Mouse (Mus musculus) limb, embryonic 15.5 days (tissue): ENCODE measurements around the gene Cux1. TPM values are rescaled to one million over a fixed set of nuclear protein-coding genes. Genes with fewer than 3 reads are reported as not detected.
A peak's percentile ranks its signal among the peaks of the same experiment; 100 is the strongest.

Experiments
- ATAC-seq: fragments of 200-750 bp; cut with Nextera tagmentation; 2 replicates; pipeline ENCODE4 v1.8.0; 2017; ENCODE audit warnings: low read depth, moderate TSS enrichment; ENCODE audit not compliant: insufficient number of reproducible peaks, low FRiP score, low TSS enrichment
- H3K27ac ChIP-seq: fragments of 300-500 bp; sonication (generic); 2 replicates; pipeline ENCODE4 v1.5.1; 2015; ENCODE audit warnings: moderate library complexity, mild to moderate bottlenecking, inconsistent platforms
- H3K27me3 ChIP-seq: fragments of 300-500 bp; sonication (generic); 2 replicates; pipeline ENCODE4 v1.6.1; 2015; ENCODE audit warnings: inconsistent platforms
- H3K36me3 ChIP-seq: fragments of 300-500 bp; sonication (generic); 2 replicates; pipeline ENCODE4 v1.6.1; 2015; ENCODE audit warnings: inconsistent platforms
- H3K4me1 ChIP-seq: fragments of 300-500 bp; sonication (generic); 2 replicates; pipeline ENCODE4 v1.6.1; 2015; ENCODE audit warnings: inconsistent platforms
- H3K4me2 ChIP-seq: fragments of 300-500 bp; sonication (generic); 2 replicates; pipeline ENCODE4 v1.6.1; 2015; ENCODE audit warnings: mild to moderate bottlenecking, inconsistent platforms
- H3K4me3 ChIP-seq: fragments of 300-500 bp; sonication (generic); 2 replicates; pipeline ENCODE4 v1.5.1; 2015; ENCODE audit warnings: mild to moderate bottlenecking, inconsistent platforms
- H3K9ac ChIP-seq: fragments of 300-500 bp; sonication (generic); 2 replicates; pipeline ENCODE4 v1.6.1; 2015; ENCODE audit warnings: inconsistent platforms
- H3K9me3 ChIP-seq: fragments of 300-500 bp; sonication (generic); 2 replicates; pipeline ENCODE4 v1.6.1; 2016; ENCODE audit warnings: inconsistent platforms
- WGBS: fragments of 180-500 bp; shearing (Covaris S2); methylation state at CpG from one replicate; pipeline ENCODE4 v1.1.7; 2015; 5-methylcytosine and 5-hydroxymethylcytosine counted together
- polyA plus RNA-seq: library from polyadenylated mRNA; unstranded; fragments of >200 nt; fragmentation: Nextera tagmentation; extraction: Ambion mirVana; gene quantifications from 2 replicates; pipeline ENCODE4 v1.2.1, GENCODE M21; 2015

The Cux1 gene
- polyA plus RNA-seq, 1 experiment from 2014 or later = 80.1 TPM

DNA sequence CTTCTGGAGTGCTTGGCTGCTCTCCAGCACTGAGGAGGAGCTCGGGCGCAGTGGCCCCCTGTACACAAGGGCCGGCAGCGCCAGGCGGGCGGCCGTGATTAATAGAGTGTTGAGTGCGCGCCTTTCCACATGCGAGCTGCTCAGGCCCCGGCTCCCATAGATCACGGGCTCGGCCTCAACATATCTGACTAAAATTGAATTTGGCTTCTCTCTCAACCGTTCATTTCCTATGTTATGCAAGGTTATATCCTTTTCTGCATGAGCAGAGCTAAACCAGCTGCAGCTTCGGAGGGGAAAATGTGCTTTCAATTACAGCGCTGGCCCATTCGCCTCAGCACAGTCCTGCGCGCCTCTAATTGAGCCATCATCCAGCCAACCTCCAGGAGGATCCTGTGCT is 163.7 kb downstream of the Cux1 start:
- 5% methylated on average over 19 of the region's 19 CpGs for WGBS
- Histone ChIP-seq H3K4me2 (peak overlapping the region; percentile 38), H3K9me3 (no peaks in the 10 kb centered on the region), H3K36me3 (0 out of 2 replicates have a peak, but pooled peaks cover 7% of the 10 kb centered on the region), H3K4me3 (peak overlapping the region; percentile 18; the same call in 1 of the 2 replicates), H3K4me1 (peaks cover 18% of the 10 kb centered on the region), H3K27me3 (peaks cover 25% of the 10 kb centered on the region), H3K9ac (no peak overlapping the region), H3K27ac (peak overlapping the region; percentile 58)
- peak; percentile 90 for ATAC-seq

DNA sequence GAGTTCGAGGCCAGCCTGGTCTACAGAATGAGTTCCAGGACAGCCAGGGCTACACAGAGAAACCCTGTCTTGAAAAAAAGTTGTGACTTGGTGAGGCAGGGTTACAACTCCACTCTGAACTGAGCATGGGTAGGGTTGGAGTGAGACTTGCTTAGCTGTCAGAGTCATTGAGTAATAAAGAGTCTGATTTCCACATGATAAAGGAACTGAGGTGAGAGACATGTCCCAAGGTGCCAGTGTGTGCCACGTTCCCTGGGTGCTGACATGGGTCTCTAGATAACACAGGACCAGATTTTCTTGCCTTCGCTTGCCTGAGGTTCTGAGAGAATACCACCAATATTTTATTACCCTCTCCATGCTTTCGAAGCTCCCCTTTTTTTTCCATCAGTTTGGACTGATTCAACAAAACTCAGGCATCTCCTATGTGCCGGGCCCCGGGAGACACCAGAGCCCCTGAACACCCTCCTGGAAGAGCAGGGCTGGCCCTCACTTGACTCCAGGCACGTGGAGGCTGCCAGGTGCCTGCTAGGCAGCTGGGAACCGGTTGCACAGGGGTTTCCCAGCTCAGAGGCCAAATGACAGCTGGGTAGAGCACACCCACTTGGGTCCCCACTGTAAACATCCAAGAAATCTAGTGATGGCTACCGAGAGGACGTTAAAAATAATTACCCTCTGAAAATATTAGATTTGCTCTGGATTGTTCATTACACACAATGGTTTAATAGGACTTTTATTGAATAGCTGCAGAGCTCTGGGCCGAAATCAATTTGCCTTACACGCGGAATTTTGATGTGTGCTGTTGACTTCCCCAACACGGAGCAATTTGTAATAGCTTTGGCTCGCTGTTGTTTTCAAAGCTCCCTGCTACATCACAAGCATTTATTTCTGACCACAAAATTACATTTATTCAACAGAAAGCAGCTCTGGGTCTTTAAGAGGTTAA is 164.4 kb downstream of the Cux1 start:
- Histone ChIP-seq H3K9ac (no peak overlapping the region), H3K4me1 (peaks cover 17% of the 10 kb centered on the region), H3K4me2 (peak overlapping the region; percentile 38), H3K9me3 (no peaks in the 10 kb centered on the region), H3K4me3 (peak overlapping the region; percentile 18; the same call in 1 of the 2 replicates), H3K27ac (peak overlapping the region; percentile 58), H3K36me3 (0 out of 2 replicates have a peak, but pooled peaks cover 4% of the 10 kb centered on the region), H3K27me3 (peaks cover 25% of the 10 kb centered on the region)
- 23% methylated on average over 15 of the region's 15 CpGs for WGBS
- ATAC-seq = no peak; the same call in 1 of the 2 replicates

DNA sequence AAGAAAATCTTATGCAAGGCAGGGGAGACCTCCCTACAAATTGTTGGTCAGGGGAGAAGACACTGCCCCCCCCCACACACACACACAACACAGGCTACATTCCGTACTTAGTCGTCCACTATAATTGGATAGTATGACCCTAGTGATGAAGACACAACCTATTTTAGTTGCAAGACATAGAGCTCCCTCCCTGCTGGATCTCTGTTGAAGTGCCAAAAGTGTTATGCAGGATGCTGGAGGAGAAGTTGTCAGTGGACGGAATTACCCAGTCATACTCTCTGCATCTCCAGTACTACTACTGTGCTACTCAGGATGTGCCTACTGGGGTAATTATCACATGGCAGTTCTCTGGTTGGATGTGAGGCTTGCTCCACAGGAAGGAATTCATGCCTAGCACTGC is 168.6 kb downstream of the Cux1 start:
- no peak for ATAC-seq

DNA sequence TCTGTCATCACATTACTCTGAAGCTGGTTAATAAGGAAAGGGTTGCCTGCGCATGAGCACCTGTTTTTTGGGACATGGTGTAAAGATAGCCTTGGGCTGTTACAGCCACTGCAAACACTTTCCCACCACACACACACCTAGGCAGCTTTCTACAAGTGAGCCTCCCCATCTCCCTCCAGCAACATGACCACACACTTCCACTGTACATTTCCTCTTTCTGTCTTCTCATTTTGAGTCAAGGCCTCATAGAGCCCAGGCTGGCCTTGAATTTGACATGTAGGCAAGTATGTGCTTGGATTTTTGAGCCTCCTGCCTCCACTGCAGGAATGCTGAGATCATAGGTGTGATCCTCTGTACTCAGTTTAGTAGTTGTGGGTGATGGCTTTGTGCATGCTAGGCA is 170.6 kb downstream of the Cux1 start:
- no peak overlapping the region for H3K27ac ChIP-seq
- H3K4me2 ChIP-seq = no peak overlapping the region
- no peak for ATAC-seq
- no peaks in the 10 kb centered on the region for H3K36me3 ChIP-seq
- 59% methylated on average over 1 of the region's 1 CpGs for WGBS
- H3K4me3 ChIP-seq = no peak overlapping the region
- H3K9me3 ChIP-seq = no peaks in the 10 kb centered on the region
- H3K9ac ChIP-seq = no peak overlapping the region
- peaks cover 36% of the 10 kb centered on the region for H3K27me3 ChIP-seq
- H3K4me1 ChIP-seq = peaks cover 11% of the 10 kb centered on the region; the same call in 1 of the 2 replicates

More for the DNA sequence above, 168.6 kb downstream of the Cux1 start:
- 88% methylated on average over 3 of the region's 3 CpGs for WGBS
- no peaks in the 10 kb centered on the region for H3K36me3 ChIP-seq
- no peak overlapping the region for H3K27ac ChIP-seq
- H3K4me3 ChIP-seq = no peak overlapping the region
- H3K4me1 ChIP-seq = peaks cover 25% of the 10 kb centered on the region
- no peaks in the 10 kb centered on the region for H3K9me3 ChIP-seq
- peaks cover 33% of the 10 kb centered on the region for H3K27me3 ChIP-seq
- H3K9ac ChIP-seq = no peak overlapping the region
- H3K4me2 ChIP-seq = no peak overlapping the region

DNA sequence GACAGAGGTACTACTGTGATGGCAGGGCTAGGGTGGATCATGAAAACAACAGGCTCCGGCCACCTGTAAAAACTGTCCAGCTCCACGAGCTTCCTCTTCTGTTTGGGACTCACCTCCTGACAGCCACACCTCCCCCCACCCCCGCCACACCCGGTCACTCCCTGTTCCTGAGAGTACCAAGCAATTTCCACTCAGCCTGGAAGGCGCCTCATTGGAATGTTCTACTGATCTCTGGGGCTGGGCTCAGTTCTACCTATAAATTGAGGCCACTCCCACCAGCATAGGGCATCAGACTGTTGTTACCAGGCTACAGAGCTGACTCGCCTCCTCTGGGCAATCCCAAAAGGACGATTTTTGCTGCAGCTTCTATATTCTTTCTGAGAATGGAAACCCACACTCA is 171.0 kb downstream of the Cux1 start:
- ATAC-seq = no peak
- peaks cover 36% of the 10 kb centered on the region for H3K27me3 ChIP-seq
- WGBS = 53% methylated on average over 7 of the region's 7 CpGs

DNA sequence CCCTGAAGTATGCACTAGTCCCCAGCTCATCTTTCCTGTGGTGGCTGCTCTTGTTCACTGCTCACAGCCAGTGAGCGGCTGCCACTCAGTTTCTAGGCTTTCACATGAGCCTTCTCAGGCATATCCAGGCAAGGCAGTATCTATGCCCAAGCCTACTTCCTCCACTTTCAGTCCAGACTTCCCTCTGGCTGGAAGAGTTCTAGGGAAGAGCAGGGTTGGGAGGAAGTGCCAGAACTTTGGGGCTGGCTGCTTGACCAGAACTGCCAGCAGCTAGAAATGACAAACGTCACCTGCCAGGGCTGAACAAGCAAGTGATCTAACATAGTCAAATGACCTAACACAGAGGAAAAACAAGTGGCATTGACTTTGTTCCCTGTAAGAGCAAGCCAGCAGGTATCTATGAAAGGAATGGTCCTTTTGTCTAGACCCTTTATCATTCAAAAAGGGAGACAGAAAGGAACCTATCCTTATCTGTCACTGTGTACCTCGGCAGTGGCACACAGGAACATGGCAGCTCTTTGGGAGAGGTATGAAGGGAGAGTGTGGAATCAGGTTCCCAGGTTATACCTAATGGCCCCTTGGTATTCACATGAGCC is 171.6 kb downstream of the Cux1 start:
- Histone ChIP-seq H3K4me1 (peaks cover 11% of the 10 kb centered on the region; the same call in 1 of the 2 replicates), H3K9me3 (no peaks in the 10 kb centered on the region), H3K36me3 (peaks cover 2% of the 10 kb centered on the region; the same call in 1 of the 2 replicates), H3K4me3 (no peak overlapping the region), H3K9ac (no peak overlapping the region), H3K4me2 (no peak overlapping the region), H3K27me3 (peaks cover 36% of the 10 kb centered on the region), H3K27ac (no peak overlapping the region)
- WGBS = 76% methylated on average over 3 of the region's 3 CpGs
- ATAC-seq = no peak

More for the DNA sequence above, 171.0 kb downstream of the Cux1 start:
- Histone ChIP-seq H3K4me1 (peaks cover 11% of the 10 kb centered on the region; the same call in 1 of the 2 replicates), H3K4me2 (no peak overlapping the region), H3K9me3 (no peaks in the 10 kb centered on the region), H3K27ac (no peak overlapping the region), H3K9ac (no peak overlapping the region), H3K36me3 (no peaks in the 10 kb centered on the region), H3K4me3 (no peak overlapping the region)

DNA sequence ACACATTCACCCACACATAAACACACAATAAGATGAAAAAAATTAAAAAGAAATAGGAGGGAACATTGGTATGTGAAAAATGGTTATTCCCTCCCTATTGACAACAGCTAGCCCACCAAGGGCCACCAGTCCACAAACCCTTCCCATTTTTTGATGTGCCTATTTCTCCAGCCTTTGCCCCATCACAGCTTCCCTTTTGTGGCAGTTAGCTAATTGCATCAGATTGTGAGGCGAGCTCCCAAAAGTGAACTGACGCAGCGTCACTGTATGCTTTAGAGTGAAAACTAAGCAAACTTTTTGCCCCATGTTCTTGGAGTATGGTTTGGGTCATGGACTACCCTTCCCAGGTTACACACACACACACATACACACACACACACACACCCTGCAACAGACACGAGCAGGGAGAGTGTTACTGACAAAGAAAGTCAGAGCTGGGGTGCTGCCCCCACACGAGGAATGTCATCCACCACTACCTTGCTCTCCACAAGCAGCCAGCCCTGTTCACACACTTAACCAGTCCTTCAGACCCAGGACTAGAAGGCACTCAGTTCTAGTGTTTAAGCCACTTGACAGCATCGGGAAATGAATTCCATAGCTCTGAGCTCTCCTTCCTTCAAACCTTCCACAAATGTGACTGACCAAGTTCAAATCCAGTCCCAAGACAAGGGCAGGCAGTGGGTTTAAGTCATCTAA is 172.6 kb downstream of the Cux1 start:
- Histone ChIP-seq H3K4me2 (no peak overlapping the region), H3K9me3 (no peaks in the 10 kb centered on the region), H3K4me1 (peaks cover 11% of the 10 kb centered on the region; the same call in 1 of the 2 replicates), H3K4me3 (no peak overlapping the region), H3K9ac (no peak overlapping the region), H3K36me3 (peaks cover 3% of the 10 kb centered on the region; the same call in 1 of the 2 replicates), H3K27me3 (peaks cover 36% of the 10 kb centered on the region), H3K27ac (no peak overlapping the region)
- 85% methylated on average over 6 of the region's 6 CpGs for WGBS
- ATAC-seq = no peak

DNA sequence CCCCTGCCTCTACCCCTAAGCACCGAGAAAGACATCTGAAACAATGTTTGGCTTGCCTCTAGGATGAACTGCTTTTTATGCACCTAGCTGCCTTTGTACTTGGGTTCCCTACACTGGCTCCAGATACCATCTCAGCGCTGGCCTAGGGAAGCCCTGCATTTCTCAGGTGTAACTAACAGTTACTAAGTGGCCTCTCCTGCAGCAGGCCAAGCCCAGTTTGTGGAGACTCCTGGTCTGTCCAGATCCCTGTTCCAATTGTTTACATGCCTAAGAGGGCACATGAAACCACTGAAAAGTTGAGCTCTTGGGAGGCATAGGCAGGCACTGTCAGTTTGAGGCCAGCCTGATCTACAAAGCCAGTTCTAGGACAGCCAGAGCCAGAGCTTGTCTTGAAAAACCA is 173.7 kb downstream of the Cux1 start:
- peaks cover 3% of the 10 kb centered on the region; the same call in 1 of the 2 replicates for H3K36me3 ChIP-seq
- no peaks in the 10 kb centered on the region for H3K9me3 ChIP-seq
- no peak overlapping the region for H3K4me3 ChIP-seq
- ATAC-seq = no peak
- peaks cover 27% of the 10 kb centered on the region for H3K27me3 ChIP-seq
- WGBS = 87% methylated on average over 2 of the region's 2 CpGs
- no peak overlapping the region for H3K27ac ChIP-seq
- H3K4me2 ChIP-seq = no peak overlapping the region
- H3K4me1 ChIP-seq = peaks cover 11% of the 10 kb centered on the region; the same call in 1 of the 2 replicates
- no peak overlapping the region for H3K9ac ChIP-seq

DNA sequence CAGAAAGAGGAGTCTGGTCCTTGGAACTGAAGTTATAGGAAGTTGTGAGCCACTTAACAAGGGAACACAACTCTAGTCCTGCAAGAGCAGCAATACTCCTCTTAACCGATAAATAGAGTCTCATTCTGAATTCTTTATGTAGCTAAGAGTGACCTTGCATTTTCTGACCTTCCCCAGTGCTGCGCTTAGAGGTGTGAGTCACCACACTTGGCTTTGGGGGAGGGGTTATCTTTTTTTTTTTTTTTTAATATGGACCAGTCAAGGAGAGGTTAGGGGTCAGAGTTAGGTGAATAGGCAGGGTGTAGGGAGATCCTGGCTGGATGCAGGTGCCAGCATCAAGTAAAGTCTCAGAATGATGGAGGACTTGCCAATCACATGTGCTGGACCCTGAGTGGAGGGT is 180.5 kb downstream of the Cux1 start:
- no peaks in the 10 kb centered on the region for H3K9me3 ChIP-seq
- no peak overlapping the region for H3K4me3 ChIP-seq
- no peaks in the 10 kb centered on the region for H3K4me1 ChIP-seq
- no peak overlapping the region for H3K9ac ChIP-seq
- WGBS = 72% methylated on average over 2 of the region's 2 CpGs
- ATAC-seq = no peak
- no peak overlapping the region for H3K4me2 ChIP-seq
- H3K36me3 ChIP-seq = peaks cover 8% of the 10 kb centered on the region; the same call in 1 of the 2 replicates
- no peaks in the 10 kb centered on the region; the same call in 1 of the 2 replicates for H3K27me3 ChIP-seq
- H3K27ac ChIP-seq = no peak overlapping the region

DNA sequence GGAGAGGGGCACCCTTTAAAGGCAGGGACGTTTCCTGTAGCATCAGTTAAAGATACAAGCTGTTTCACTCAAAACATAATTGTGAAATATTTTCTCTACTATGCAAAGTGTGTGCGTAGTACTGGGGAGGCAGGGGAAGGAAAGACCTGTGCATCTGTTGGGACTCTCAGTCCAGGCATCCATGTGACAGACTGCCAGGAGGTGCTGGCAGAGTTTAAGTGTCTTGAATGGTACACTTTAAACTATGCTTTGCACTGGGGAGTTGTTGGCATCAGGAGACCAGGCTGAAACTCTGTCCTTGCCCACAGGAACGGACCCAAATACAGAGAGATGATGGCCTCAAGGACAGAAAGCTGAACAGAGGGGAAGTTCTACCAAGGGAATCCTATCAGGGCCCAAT is 182.1 kb downstream of the Cux1 start:
- no peak overlapping the region for H3K4me3 ChIP-seq
- 82% methylated on average over 3 of the region's 3 CpGs for WGBS
- no peak overlapping the region for H3K9ac ChIP-seq
- no peak for ATAC-seq
- no peak overlapping the region for H3K4me2 ChIP-seq
- no peaks in the 10 kb centered on the region for H3K9me3 ChIP-seq
- H3K4me1 ChIP-seq = no peaks in the 10 kb centered on the region
- peaks cover 5% of the 10 kb centered on the region; the same call in 1 of the 2 replicates for H3K36me3 ChIP-seq
- no peak overlapping the region for H3K27ac ChIP-seq
- H3K27me3 ChIP-seq = no peaks in the 10 kb centered on the region; the same call in 1 of the 2 replicates

DNA sequence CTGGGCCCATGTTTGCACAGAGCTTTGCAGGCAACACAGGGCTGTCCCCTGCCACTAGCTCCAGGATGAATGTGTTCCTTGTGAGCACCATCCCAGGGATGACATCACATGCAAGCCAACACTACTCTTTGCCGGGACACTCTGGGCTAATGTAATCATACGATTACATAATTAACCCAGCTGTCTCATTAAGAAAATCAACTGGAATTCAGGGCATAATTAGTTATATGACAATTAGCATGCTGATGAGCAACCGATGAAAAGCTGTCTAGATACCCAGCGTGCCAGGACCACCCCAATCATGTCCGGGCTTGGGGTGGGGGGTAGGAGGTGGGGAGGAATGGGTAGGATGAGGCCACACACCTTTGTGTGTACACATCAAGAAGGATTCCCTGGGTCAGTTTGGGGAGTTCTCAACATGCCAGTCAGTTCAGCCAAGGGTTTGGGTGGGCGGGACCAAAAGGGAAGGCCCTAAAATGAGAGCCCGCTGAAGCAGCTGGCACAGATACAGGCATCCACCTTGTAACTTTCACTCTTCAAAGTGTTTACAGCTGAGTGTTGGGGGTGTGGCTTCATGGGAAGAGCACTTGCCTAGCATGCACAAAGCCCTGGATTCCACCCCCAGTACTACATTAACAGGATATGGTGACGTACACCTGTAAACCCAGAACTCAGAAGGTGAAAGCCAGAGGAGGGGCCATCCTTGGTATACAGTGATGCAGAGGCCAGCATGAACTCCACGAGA is 184.9 kb downstream of the Cux1 start:
- Histone ChIP-seq H3K4me3 (no peak overlapping the region), H3K4me1 (no peaks in the 10 kb centered on the region), H3K27ac (no peak overlapping the region), H3K27me3 (no peaks in the 10 kb centered on the region), H3K9ac (no peak overlapping the region), H3K9me3 (no peaks in the 10 kb centered on the region), H3K36me3 (no peaks in the 10 kb centered on the region), H3K4me2 (no peak overlapping the region)
- ATAC-seq = no peak
- WGBS = 80% methylated on average over 9 of the region's 9 CpGs
